Mouse (Mus musculus) thymus, adult 2 months (tissue): ENCODE measurements around the gene Zfp36l2. TPM values are rescaled to one million over a fixed set of nuclear protein-coding genes. Genes with fewer than 3 reads are reported as not detected.

Experiments
- DNase-seq: peaks from one replicate; pipeline ENCODE4 v3.0.0; 2021
- H3K27ac ChIP-seq: fragments of 200-500 bp; 2 replicates; pipeline ENCODE4 v1.5.1; 2012; ENCODE audit warnings: low read length, control low read depth; ENCODE audit not compliant: control insufficient read depth, insufficient read depth
- H3K27me3 ChIP-seq: fragments of 200-500 bp; 2 replicates; pipeline ENCODE4 v1.6.1; 2012; ENCODE audit warnings: mild to moderate bottlenecking, low read length, moderate library complexity, mixed read lengths; ENCODE audit not compliant: control insufficient read depth, insufficient read depth
- H3K36me3 ChIP-seq: fragments of 200-500 bp; 2 replicates; pipeline ENCODE4 v1.6.1; 2012; ENCODE audit warnings: mild to moderate bottlenecking, low read length, moderate library complexity; ENCODE audit not compliant: control insufficient read depth, insufficient read depth
- H3K4me1 ChIP-seq: fragments of 200-500 bp; replicated peaks from 2 replicates; pipeline ENCODE4 v1.6.1; 2012; ENCODE audit warnings: low read length; ENCODE audit not compliant: control insufficient read depth, insufficient read depth
- H3K4me3 ChIP-seq: fragments of 200-500 bp; 2 replicates; pipeline ENCODE4 v1.5.1; 2012; ENCODE audit warnings: mild to moderate bottlenecking, low read length, control low read depth, moderate library complexity; ENCODE audit not compliant: control insufficient read depth, insufficient read depth
- CTCF ChIP-seq: fragments of 200-500 bp; IDR thresholded peaks from 2 replicates; pipeline ENCODE4 v1.5.1; 2012; ENCODE audit warnings: mild to moderate bottlenecking, control low read depth, low read length, moderate library complexity, borderline replicate concordance; ENCODE audit not compliant: control insufficient read depth, poor library complexity, insufficient read depth; ENCODE audit errors: extremely low read depth
- POLR2A ChIP-seq: fragments of 200-500 bp; IDR thresholded peaks from 2 replicates; pipeline ENCODE4 v1.6.1; 2012; ENCODE audit warnings: mild to moderate bottlenecking, low read length, control low read depth, moderate library complexity; ENCODE audit not compliant: control insufficient read depth, poor library complexity, insufficient read depth; ENCODE audit errors: extremely low read depth
- WGBS: fragments of 180-500 bp; shearing (Covaris S2); methylation state at CpG from one replicate; pipeline ENCODE4 v1.1.7; 2018; 5-methylcytosine and 5-hydroxymethylcytosine counted together
- polyA plus RNA-seq: library from polyadenylated mRNA; depleted of rRNA; stranded (reverse); fragments of >200 nt; gene quantifications from 2 replicates; pipeline ENCODE4 v1.2.3, GENCODE M21; 2012

Zfp36l2 gene
- polyA plus RNA-seq, 1 experiment = 182 TPM

DNA sequence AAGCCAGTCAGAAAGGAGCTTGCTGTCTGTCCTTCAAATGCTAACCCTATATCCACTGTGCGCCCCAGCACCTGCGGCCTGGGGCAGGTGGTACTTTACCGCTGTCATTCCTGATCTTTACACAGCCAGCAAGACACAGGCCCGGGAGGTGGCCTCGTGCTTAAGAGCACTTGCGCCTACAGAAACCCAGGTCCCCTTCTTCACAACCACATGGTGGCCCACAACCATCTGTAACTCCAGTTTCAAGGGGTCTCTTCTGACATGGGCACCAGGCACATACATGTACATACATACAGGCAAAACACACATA, 32.8 kb downstream of the Zfp36l2 start:
- Histone ChIP-seq H3K4me3 (no peak overlapping the region), H3K27ac (no peak overlapping the region), H3K36me3 (no peaks in the 10 kb centered on the region), H3K4me1 (peaks cover 58% of the 10 kb centered on the region), H3K27me3 (no peaks in the 10 kb centered on the region)
- DNase-seq = no peak
- WGBS = 40% methylated on average over 6 of the region's 6 CpGs
- TF ChIP-seq CTCF (no peak), POLR2A (no peak)

DNA sequence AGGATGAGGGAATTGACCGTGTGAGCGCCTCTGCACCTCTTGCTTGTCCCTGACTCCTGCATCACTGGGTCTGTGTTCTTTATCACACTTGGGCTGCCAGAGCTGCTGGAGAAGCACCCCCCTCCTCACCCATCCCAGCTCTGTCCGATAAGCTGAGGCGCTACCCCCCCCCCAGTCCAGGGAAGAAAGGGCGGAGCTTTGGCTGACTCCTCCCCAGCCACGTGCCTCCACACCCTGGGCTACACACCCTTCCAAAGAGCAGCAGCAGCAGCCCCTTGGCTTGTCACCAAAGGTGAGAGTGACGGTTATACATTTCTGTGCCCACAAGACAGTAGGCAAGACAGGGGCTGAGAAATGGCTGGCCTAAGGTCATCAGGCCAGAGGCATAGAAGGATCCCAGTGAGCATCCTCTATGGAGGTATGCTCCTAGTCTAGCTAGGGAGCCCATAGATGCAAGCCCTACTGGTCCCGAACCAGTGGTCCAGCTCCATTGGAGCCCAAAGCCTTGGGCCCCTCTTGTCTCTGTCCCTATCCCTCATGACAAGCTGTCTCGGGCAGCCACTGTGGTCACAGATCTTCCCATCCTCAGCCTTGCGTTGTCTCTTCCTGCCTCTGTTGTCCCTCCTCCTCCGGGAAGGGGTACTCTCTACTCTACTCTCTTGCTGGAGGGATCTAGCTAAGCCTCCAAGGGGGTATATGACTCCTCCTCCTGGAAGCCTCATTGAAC, 33.3 kb downstream of the Zfp36l2 start:
- H3K4me1 ChIP-seq = peaks cover 55% of the 10 kb centered on the region
- H3K36me3 ChIP-seq = no peaks in the 10 kb centered on the region
- TF ChIP-seq CTCF = no peak
- TF ChIP-seq POLR2A = no peak
- no peaks in the 10 kb centered on the region for H3K27me3 ChIP-seq
- no peak overlapping the region for H3K4me3 ChIP-seq
- H3K27ac ChIP-seq = no peak overlapping the region
- DNase-seq = peak; percentile 9
- WGBS = 64% methylated on average over 11 of the region's 11 CpGs

DNA sequence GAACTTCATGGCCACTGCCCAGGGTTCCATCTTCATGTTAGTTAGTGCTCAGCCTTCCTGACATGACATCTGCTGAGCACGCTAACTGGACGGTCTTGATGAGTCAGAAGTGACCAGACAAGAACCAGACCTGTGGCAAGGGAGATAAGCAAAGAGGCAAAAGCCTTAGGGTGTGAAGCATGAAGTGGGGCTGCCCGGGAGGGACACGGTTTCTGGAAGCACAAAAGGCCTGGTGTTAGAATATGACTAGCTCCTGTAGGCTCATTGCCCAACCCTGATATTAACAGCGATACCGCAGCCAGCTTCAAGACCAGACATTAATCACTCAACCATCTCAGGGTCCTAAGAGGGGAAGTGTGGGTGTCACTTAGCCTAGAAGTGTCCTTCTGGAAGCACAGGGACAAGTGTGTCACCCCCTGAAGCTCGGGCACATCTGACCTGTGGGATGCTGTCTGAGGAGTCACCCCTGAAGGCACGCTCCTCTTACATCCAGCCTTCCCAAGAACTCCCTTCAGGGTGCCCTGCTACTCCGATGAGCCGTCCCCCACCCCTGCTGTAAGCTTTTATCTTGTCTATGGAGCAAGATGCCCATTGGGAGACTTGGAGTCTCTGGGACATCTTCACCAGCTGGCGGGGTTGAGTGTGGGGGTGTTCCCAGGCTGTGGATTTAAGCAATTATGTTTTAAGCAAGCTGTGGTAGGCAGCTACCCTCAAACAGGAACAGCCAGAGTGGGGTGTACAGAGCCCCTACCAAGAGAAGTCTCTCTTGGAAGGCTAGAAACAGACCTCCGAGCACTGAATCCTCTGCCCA, 34.6 kb downstream of the Zfp36l2 start:
- TF ChIP-seq POLR2A (no peak), CTCF (no peak)
- Histone ChIP-seq H3K4me1 (peaks cover 52% of the 10 kb centered on the region), H3K27me3 (no peaks in the 10 kb centered on the region), H3K36me3 (no peaks in the 10 kb centered on the region), H3K27ac (no peak overlapping the region), H3K4me3 (no peak overlapping the region)
- DNase-seq = peak; percentile 2
- WGBS = 92% methylated on average over 12 of the region's 12 CpGs

DNA sequence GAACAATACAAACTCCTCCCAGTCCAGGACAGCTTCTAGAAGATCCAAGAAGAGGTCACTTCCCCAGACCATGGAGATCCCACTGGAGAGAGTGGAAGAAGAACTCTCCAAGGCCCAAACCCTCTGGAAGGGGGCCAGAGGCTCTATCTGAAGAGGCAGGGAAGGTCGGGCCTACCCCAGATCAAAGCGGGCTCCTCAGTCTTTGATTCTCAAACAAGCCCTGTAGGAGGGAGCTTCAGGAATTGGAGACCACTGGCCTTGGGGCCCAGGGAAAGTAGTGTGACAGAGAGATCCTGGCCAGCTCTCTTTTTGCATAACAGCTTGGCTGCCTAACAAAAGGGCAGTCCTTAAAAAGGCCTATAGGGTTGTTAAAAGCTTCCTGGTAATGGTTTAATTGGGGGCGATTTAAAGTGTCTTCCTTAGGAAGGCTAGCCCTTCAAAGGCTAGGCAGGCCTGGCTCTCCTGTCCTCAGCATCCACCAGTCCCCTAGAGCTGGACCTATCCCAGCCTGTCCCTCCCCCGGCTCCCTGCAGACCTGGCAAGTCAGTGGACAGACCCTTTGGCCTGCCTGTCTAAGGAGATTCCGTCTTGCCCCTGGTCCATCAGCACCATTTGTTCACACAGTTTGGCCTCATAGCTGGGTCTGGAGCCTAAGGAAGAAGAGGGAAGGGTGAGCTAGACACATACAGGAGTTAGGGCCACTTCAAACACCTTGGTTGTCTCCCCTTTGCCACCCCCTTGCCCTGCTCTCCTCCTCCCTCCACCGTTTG, 35.4 kb downstream of the Zfp36l2 start:
- Histone ChIP-seq H3K4me3 (no peak overlapping the region), H3K27me3 (no peaks in the 10 kb centered on the region), H3K4me1 (peaks cover 50% of the 10 kb centered on the region), H3K36me3 (no peaks in the 10 kb centered on the region), H3K27ac (no peak overlapping the region)
- WGBS = 79% methylated on average over 6 of the region's 6 CpGs
- TF ChIP-seq CTCF (no peak), POLR2A (no peak)
- DNase-seq = peak; percentile 2

DNA sequence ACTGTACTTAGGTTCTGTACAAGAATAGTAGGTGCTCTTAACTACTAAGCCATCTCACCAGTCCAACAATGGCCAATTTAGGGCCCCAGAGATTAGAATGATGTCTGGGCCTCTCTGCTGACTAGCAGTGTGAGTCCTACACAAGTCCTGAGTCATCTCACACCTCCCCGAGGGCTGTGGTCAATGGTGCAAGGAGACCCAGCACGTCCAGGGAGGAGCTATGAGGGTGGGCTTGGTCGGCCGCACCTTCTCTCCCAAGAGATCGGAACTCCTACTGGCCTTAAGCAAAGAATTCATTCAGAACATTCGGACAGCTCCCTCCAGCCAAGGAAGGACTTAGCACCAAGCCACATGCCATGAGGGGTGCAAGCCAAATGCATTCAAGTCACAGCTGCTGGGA, 36.4 kb downstream of the Zfp36l2 start:
- Histone ChIP-seq H3K4me3 (no peak overlapping the region), H3K36me3 (no peaks in the 10 kb centered on the region), H3K27ac (no peak overlapping the region), H3K4me1 (peaks cover 52% of the 10 kb centered on the region), H3K27me3 (no peaks in the 10 kb centered on the region)
- 94% methylated on average over 6 of the region's 6 CpGs for WGBS
- no peak for TF ChIP-seq POLR2A
- no peak for TF ChIP-seq CTCF
- DNase-seq = peak; percentile 1

DNA sequence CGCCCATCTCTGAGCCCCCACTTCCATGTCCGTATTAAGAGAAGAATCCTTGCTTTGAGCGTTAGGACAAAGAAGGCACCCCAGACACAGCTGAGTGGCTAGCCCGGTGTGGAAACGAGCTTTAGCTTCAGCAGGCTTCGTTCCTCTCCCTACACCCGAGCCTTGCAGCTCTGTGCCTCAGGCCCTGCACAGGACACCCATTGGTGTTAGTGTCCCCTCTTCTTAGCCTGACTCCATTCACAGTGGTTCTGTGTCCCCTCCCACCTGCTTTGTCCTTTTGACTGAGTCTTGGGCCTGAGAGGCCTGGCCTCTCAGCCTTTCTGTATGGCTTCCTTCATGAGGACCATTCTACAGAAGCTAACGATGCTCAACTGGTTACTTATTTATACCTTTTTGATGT, 37.5 kb downstream of the Zfp36l2 start:
- no peak overlapping the region for H3K27ac ChIP-seq
- peak; percentile 1 for DNase-seq
- H3K4me1 ChIP-seq = peaks cover 53% of the 10 kb centered on the region
- TF ChIP-seq POLR2A (no peak), CTCF (no peak)
- WGBS = 97% methylated on average over 8 of the region's 8 CpGs
- no peaks in the 10 kb centered on the region for H3K36me3 ChIP-seq
- no peaks in the 10 kb centered on the region for H3K27me3 ChIP-seq
- no peak overlapping the region for H3K4me3 ChIP-seq
